Mouse (Mus musculus): Measurements from ENCODE around the gene Mrpl48.

Gene Mrpl48

GRCm38 (mm10) chr7:100608130-100608741, at the start of gene Mrpl48:
Gene Mrpl48 (minus strand): TSS chr7:100608301.
- DNase-seq (ENCODE audit: low read depth, low spot score): no peak

DNA sequence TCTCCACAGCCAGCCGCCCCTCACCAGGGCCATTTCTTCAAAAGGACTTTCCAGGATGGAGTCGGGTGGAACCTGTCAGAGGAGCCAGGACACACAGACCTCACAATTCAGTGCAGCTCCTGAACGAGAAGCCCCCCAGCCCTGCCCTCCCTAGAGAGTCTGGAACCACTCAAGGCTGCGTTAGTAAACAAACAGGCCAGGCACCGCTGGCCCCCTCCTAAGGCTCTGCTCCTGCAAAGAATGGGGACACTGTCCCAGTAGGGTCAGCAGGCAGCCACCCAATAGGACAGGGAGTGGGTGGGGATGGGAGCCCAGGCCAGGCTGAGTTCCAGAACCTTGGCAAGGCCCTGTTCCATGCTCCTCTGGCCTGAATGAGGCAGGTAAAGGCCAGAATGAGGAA, 48.6 kb upstream of the Mrpl48 start:
- no peak for DNase-seq (ENCODE audit: low read depth, low spot score)

GRCm38 (mm10) chr7:100654441-100654840, 46.3 kb upstream of the Mrpl48 start:
- no peak for DNase-seq (ENCODE audit: low read depth, low spot score)

- no peak for DNase-seq (ENCODE audit: low read depth, low spot score)
Observed at GRCm38 (mm10) chr7:100653480-100654266, 45.6 kb upstream of the Mrpl48 start.

GRCm38 (mm10) chr7:100651011-100651410, 42.9 kb upstream of the Mrpl48 start:
- no peak for DNase-seq (ENCODE audit: low read depth, low spot score)

- no peak for DNase-seq (ENCODE audit: low read depth, low spot score)
Observed at GRCm38 (mm10) chr7:100650421-100650820, 42.3 kb upstream of the Mrpl48 start.

GRCm38 (mm10) chr7:100649826-100650225, 41.7 kb upstream of the Mrpl48 start:
- DNase-seq (ENCODE audit: low read depth, low spot score): no peak

DNA sequence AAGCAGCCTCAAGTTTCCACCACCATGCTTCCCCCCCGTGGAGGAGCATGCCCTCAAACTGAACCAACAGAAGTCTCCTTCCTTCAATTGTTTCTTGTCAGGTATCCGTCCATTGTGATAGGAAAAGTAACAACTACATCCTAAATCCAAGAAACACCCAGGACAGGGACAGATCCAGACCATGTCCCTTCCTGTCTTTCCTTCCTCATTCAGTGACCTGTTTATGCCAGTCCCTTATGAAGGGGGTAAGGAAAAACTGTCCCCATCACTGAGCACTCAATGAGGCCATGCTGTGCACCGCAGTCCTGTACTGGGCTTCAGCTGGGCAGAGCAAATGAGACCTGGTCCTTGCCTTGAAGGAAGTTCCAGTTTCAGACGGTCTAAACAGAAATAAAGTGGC, 41.0 kb upstream of the Mrpl48 start:
- no peak for DNase-seq (ENCODE audit: low read depth, low spot score)

- DNase-seq (ENCODE audit: low read depth, low spot score): no peak
Observed at GRCm38 (mm10) chr7:100645147-100645546, 37.0 kb upstream of the Mrpl48 start.

GRCm38 (mm10) chr7:100642413-100642812, 34.3 kb upstream of the Mrpl48 start:
- no peak for DNase-seq (ENCODE audit: low read depth, low spot score)

- DNase-seq (ENCODE audit: low read depth, low spot score): no peak
Observed at GRCm38 (mm10) chr7:100637657-100638056, 29.6 kb upstream of the Mrpl48 start.

GRCm38 (mm10) chr7:100624538-100624937, 16.4 kb upstream of the Mrpl48 start:
- DNase-seq (ENCODE audit: low read depth, low spot score): no peak

DNA sequence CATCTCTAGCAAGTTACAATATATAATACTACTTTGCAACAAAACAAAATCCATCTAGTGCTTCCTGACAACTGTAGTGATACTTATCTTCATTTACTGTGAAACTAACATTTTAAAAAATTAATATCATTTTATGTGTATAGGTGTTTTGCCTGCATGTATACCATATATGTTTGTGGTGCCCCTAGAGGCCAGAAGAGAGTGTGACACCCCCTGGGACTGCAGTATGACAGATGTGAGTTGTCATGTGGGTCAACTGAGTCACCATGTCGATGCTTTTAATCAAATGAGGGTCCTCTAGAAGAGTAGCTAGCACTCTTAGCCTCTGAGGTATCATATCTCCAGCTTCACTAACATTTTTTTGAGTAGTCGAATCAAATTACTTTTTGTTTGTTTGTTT, 14.2 kb upstream of the Mrpl48 start:
- no peak for DNase-seq (ENCODE audit: low read depth, low spot score)

GRCm38 (mm10) chr7:100616121-100616857, 8.2 kb upstream of the Mrpl48 start:
- DNase-seq (ENCODE audit: low read depth, low spot score): no peak

- DNase-seq (ENCODE audit: low read depth, low spot score): no peak
Observed at GRCm38 (mm10) chr7:100608910-100609309, 809 bp upstream of the Mrpl48 start.

GRCm38 (mm10) chr7:100607214-100608129, 629 bp downstream of the Mrpl48 start, which contains the start of gene Rab6a:
Gene Rab6a (plus strand): TSS chr7:100607410.
- peak; percentile 99 for DNase-seq (ENCODE audit: low read depth, low spot score)

DNA sequence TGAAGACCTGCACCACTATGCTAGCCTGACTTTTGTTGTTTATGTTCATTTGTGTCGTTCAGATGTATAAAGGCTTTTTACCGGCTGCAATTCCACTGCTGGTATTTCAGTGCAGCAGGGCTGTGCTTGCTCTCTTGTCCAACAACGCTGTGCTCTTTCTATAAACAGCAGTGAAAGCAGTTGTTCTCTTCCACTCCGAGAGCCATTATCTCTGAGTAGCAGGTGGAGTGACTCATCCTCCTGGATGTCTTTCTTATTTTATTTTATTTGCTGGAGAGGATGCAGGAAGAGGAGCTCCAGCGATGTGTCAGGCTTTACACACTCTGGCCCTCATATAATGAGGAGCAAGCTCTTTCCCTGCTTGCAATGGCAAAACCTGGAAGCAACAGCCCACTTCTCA, 7.9 kb downstream of the Mrpl48 start:
- no peak for DNase-seq (ENCODE audit: low read depth, low spot score)

- no peak for DNase-seq (ENCODE audit: low read depth, low spot score)
Observed at GRCm38 (mm10) chr7:100593349-100593748, 14.8 kb downstream of the Mrpl48 start.

GRCm38 (mm10) chr7:100591522-100591852, 16.6 kb downstream of the Mrpl48 start:
- no peak for DNase-seq (ENCODE audit: low read depth, low spot score)

GRCm38 (mm10) chr7:100590845-100591521, 17.1 kb downstream of the Mrpl48 start:
- DNase-seq (ENCODE audit: low read depth, low spot score): peak; percentile 72

DNA sequence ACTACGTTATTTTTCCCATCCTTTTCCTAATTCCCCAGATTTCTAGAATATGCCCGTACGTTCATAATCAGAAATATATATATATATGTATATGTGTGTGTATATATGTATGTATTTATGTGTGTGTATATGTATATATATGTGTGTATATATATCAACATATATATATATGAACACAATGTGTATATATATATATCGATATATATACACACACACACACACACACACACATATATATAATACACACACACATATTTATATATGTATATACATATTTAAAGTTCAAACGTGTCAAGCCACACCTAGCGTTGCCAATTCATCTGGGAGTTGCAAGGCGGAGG, 17.6 kb downstream of the Mrpl48 start:
- no peak for DNase-seq (ENCODE audit: low read depth, low spot score)
